Mouse (Mus musculus) cerebellum, postnatal 4 days (tissue): Measurements from ENCODE around the gene Snrk.

ENCODE experiments used
- DNase-seq, 2 experiments: peaks; one replicate each; pipeline ENCODE4 v3.0.0; 2022; ENCODE audit warnings: low spot score in 2 of 2, mixed read lengths in 1 of 2

The Snrk gene

GRCm38 (mm10) chr9:122180105-122180504, 63.0 kb downstream of the Snrk start:
- no peak for DNase-seq

- no peak for DNase-seq
These were observed 66.0 kb downstream of the Snrk start for GRCm38 (mm10) chr9:122183074-122183473.

GRCm38 (mm10) chr9:122184329-122184728, 67.3 kb downstream of the Snrk start:
- no peak for DNase-seq

GRCm38 (mm10) chr9:122185061-122185460, 68.0 kb downstream of the Snrk start:
- peak; percentile 55 to 60 for DNase-seq

GRCm38 (mm10) chr9:122185953-122186352, 68.9 kb downstream of the Snrk start:
- no peak for DNase-seq

- DNase-seq: no peak
These were observed 69.7 kb downstream of the Snrk start for GRCm38 (mm10) chr9:122186643-122187226.

- DNase-seq: no peak
These were observed 70.4 kb downstream of the Snrk start for GRCm38 (mm10) chr9:122187451-122187921.

GRCm38 (mm10) chr9:122188724-122189123, 71.7 kb downstream of the Snrk start:
- no peak for DNase-seq

- DNase-seq: no peak
These were observed 76.3 kb downstream of the Snrk start for GRCm38 (mm10) chr9:122193361-122193760.

- DNase-seq: no peak
These were observed 76.8 kb downstream of the Snrk start for GRCm38 (mm10) chr9:122193823-122194222.

GRCm38 (mm10) chr9:122195042-122195682, 78.1 kb downstream of the Snrk start:
- no peak for DNase-seq

- no peak for DNase-seq
These were observed 80.0 kb downstream of the Snrk start for GRCm38 (mm10) chr9:122197021-122197420.

- no peak for DNase-seq
These were observed 81.6 kb downstream of the Snrk start for GRCm38 (mm10) chr9:122198621-122199020.

- DNase-seq: peak in 1 of 2 experiments; percentile 25
These were observed 82.2 kb downstream of the Snrk start for GRCm38 (mm10) chr9:122199253-122199652.

- DNase-seq: no peak
These were observed 87.4 kb downstream of the Snrk start for GRCm38 (mm10) chr9:122204508-122204907.

GRCm38 (mm10) chr9:122205543-122206200, 88.6 kb downstream of the Snrk start:
- no peak for DNase-seq

GRCm38 (mm10) chr9:122208311-122208710, 91.2 kb downstream of the Snrk start:
- no peak for DNase-seq

GRCm38 (mm10) chr9:122215118-122215517, 98.1 kb downstream of the Snrk start:
- DNase-seq: no peak

GRCm38 (mm10) chr9:122216945-122217529, 100.0 kb downstream of the Snrk start:
- DNase-seq: no peak
